Mouse (Mus musculus) lung, embryonic 16.5 days (tissue): ENCODE measurements around the gene Wdr25. TPM values are rescaled to one million over a fixed set of nuclear protein-coding genes. Genes with fewer than 3 reads are reported as not detected.

ENCODE experiments used
- ATAC-seq: fragments of 200-750 bp; cut with Nextera tagmentation; 2 replicates; pipeline ENCODE4 v1.8.0; 2017; ENCODE audit warnings: low read depth, mild to moderate bottlenecking, moderate library complexity
- H3K27ac ChIP-seq: fragments of 300-500 bp; sonication (generic); 2 replicates; pipeline ENCODE4 v1.5.1; 2014; ENCODE audit warnings: mild to moderate bottlenecking, control low read depth, low read length
- H3K27me3 ChIP-seq: fragments of 300-500 bp; sonication (generic); 2 replicates; pipeline ENCODE4 v1.6.1; 2014; ENCODE audit warnings: low read depth, low read length, mixed read lengths; ENCODE audit not compliant: control insufficient read depth, insufficient read depth
- H3K36me3 ChIP-seq: fragments of 300-500 bp; sonication (generic); 2 replicates; pipeline ENCODE4 v1.6.1; 2014; ENCODE audit warnings: low read length; ENCODE audit not compliant: control insufficient read depth, insufficient read depth
- H3K4me1 ChIP-seq: fragments of 300-500 bp; sonication (generic); replicated peaks from 2 replicates; pipeline ENCODE4 v1.6.1; 2014; ENCODE audit warnings: low read length, mixed read lengths; ENCODE audit not compliant: control insufficient read depth, insufficient read depth
- H3K4me2 ChIP-seq: fragments of 300-500 bp; sonication (generic); 2 replicates; pipeline ENCODE4 v1.6.1; 2014; ENCODE audit warnings: low read depth, low read length, control low read depth
- H3K4me3 ChIP-seq: fragments of 300-500 bp; sonication (generic); 2 replicates; pipeline ENCODE4 v1.5.1; 2014; ENCODE audit warnings: mild to moderate bottlenecking, low read length, control low read depth
- H3K9ac ChIP-seq: fragments of 300-500 bp; sonication (generic); 2 replicates; pipeline ENCODE4 v1.6.1; 2014; ENCODE audit warnings: low read length, control low read depth
- H3K9me3 ChIP-seq: fragments of 300-500 bp; sonication (generic); 2 replicates; pipeline ENCODE4 v1.6.1; 2016; ENCODE audit warnings: low read length; ENCODE audit not compliant: control insufficient read depth
- WGBS: fragments of 180-500 bp; shearing (Covaris S2); extraction: QIAGEN DNeasy Blood & Tissue Kit; methylation state at CpG from one replicate; pipeline ENCODE4 v1.1.7; 2014; 5-methylcytosine and 5-hydroxymethylcytosine counted together
- polyA plus RNA-seq: library from polyadenylated mRNA; unstranded; fragments of >200 nt; fragmentation: Nextera tagmentation; extraction: Ambion mirVana; gene quantifications from 2 replicates; pipeline ENCODE4 v1.2.1, GENCODE M21; 2015

Gene Wdr25
- polyA plus RNA-seq, 1 experiment from 2014 or later: 10.9 TPM

GRCm38 (mm10) chr12:108958483-108958882 is 65.1 kb downstream of the Wdr25 start:
- no peaks in the 10 kb centered on the region for H3K27me3 ChIP-seq
- no peak overlapping the region for H3K4me2 ChIP-seq
- H3K9me3 ChIP-seq: no peaks in the 10 kb centered on the region
- no peak for ATAC-seq
- H3K4me3 ChIP-seq: no peak overlapping the region
- peaks cover 7% of the 10 kb centered on the region; the same call in 1 of the 2 replicates for H3K4me1 ChIP-seq
- no peaks in the 10 kb centered on the region for H3K36me3 ChIP-seq
- no peak overlapping the region for H3K27ac ChIP-seq
- WGBS: 64% methylated on average over 7 of the region's 7 CpGs
- no peak overlapping the region for H3K9ac ChIP-seq

- no peak overlapping the region for H3K27ac ChIP-seq
- H3K36me3 ChIP-seq: no peaks in the 10 kb centered on the region
- WGBS: 7% methylated on average over 23 of the region's 23 CpGs
- H3K9ac ChIP-seq: 0 out of 2 replicates have a peak overlapping the region, but pooled peaks have one; percentile 3
- H3K27me3 ChIP-seq: no peaks in the 10 kb centered on the region; the same call in 1 of the 2 replicates
- peak overlapping the region; percentile 1; the same call in 1 of the 2 replicates for H3K4me3 ChIP-seq
- peak overlapping the region; percentile 41 for H3K4me2 ChIP-seq
- H3K4me1 ChIP-seq: peaks cover 7% of the 10 kb centered on the region; the same call in 1 of the 2 replicates
- H3K9me3 ChIP-seq: no peaks in the 10 kb centered on the region
- no peak for ATAC-seq
Observed at GRCm38 (mm10) chr12:108958991-108959638, 65.7 kb downstream of the Wdr25 start.

- no peaks in the 10 kb centered on the region; the same call in 1 of the 2 replicates for H3K27me3 ChIP-seq
- no peak for ATAC-seq
- WGBS: 34% methylated on average over 12 of the region's 12 CpGs
- H3K9me3 ChIP-seq: no peaks in the 10 kb centered on the region
- H3K9ac ChIP-seq: no peak overlapping the region
- H3K27ac ChIP-seq: no peak overlapping the region
- no peak overlapping the region; the same call in 1 of the 2 replicates for H3K4me3 ChIP-seq
- H3K4me1 ChIP-seq: peaks cover 7% of the 10 kb centered on the region; the same call in 1 of the 2 replicates
- no peaks in the 10 kb centered on the region for H3K36me3 ChIP-seq
- H3K4me2 ChIP-seq: peak overlapping the region; percentile 41
Observed at GRCm38 (mm10) chr12:108959639-108960219, 66.3 kb downstream of the Wdr25 start.

- WGBS: 41% methylated on average over 10 of the region's 10 CpGs
- H3K27me3 ChIP-seq: no peaks in the 10 kb centered on the region; the same call in 1 of the 2 replicates
- no peaks in the 10 kb centered on the region for H3K9me3 ChIP-seq
- no peak overlapping the region for H3K27ac ChIP-seq
- no peak overlapping the region for H3K9ac ChIP-seq
- H3K4me2 ChIP-seq: no peak overlapping the region
- peaks cover 7% of the 10 kb centered on the region; the same call in 1 of the 2 replicates for H3K4me1 ChIP-seq
- H3K4me3 ChIP-seq: no peak overlapping the region
- no peak for ATAC-seq
- no peaks in the 10 kb centered on the region for H3K36me3 ChIP-seq
Observed at GRCm38 (mm10) chr12:108960225-108960624, 66.8 kb downstream of the Wdr25 start.

- no peak overlapping the region for H3K4me3 ChIP-seq
- no peaks in the 10 kb centered on the region for H3K36me3 ChIP-seq
- ATAC-seq: no peak
- H3K27me3 ChIP-seq: no peaks in the 10 kb centered on the region; the same call in 1 of the 2 replicates
- no peak overlapping the region for H3K4me2 ChIP-seq
- H3K4me1 ChIP-seq: no peaks in the 10 kb centered on the region
- H3K27ac ChIP-seq: no peak overlapping the region
- no peak overlapping the region for H3K9ac ChIP-seq
- H3K9me3 ChIP-seq: no peaks in the 10 kb centered on the region
- WGBS: 53% methylated on average over 4 of the region's 4 CpGs
Observed at GRCm38 (mm10) chr12:108967631-108968030, 74.2 kb downstream of the Wdr25 start.

GRCm38 (mm10) chr12:108968031-108968430 is 74.6 kb downstream of the Wdr25 start:
- H3K4me2 ChIP-seq: no peak overlapping the region
- 80% methylated on average over 10 of the region's 10 CpGs for WGBS
- no peak overlapping the region for H3K4me3 ChIP-seq
- no peak overlapping the region for H3K27ac ChIP-seq
- H3K36me3 ChIP-seq: no peaks in the 10 kb centered on the region
- no peak overlapping the region for H3K9ac ChIP-seq
- H3K4me1 ChIP-seq: no peaks in the 10 kb centered on the region
- no peaks in the 10 kb centered on the region; the same call in 1 of the 2 replicates for H3K27me3 ChIP-seq
- no peak for ATAC-seq
- no peaks in the 10 kb centered on the region for H3K9me3 ChIP-seq

GRCm38 (mm10) chr12:108971446-108971845 is 78.0 kb downstream of the Wdr25 start:
- Histone ChIP-seq H3K27ac (no peak overlapping the region), H3K4me1 (no peaks in the 10 kb centered on the region), H3K9me3 (no peaks in the 10 kb centered on the region), H3K9ac (no peak overlapping the region), H3K4me2 (no peak overlapping the region), H3K36me3 (no peaks in the 10 kb centered on the region), H3K27me3 (no peaks in the 10 kb centered on the region), H3K4me3 (no peak overlapping the region)
- 74% methylated on average over 9 of the region's 9 CpGs for WGBS
- ATAC-seq: no peak

GRCm38 (mm10) chr12:108972234-108972633 is 78.8 kb downstream of the Wdr25 start:
- no peak for ATAC-seq
- Histone ChIP-seq H3K9me3 (no peaks in the 10 kb centered on the region), H3K4me2 (no peak overlapping the region), H3K27me3 (no peaks in the 10 kb centered on the region), H3K4me1 (no peaks in the 10 kb centered on the region), H3K4me3 (no peak overlapping the region), H3K27ac (no peak overlapping the region), H3K9ac (no peak overlapping the region), H3K36me3 (no peaks in the 10 kb centered on the region)
- WGBS: 54% methylated on average over 14 of the region's 14 CpGs

GRCm38 (mm10) chr12:108979977-108980376 is 86.5 kb downstream of the Wdr25 start:
- no peak overlapping the region for H3K4me2 ChIP-seq
- H3K4me1 ChIP-seq: no peaks in the 10 kb centered on the region
- ATAC-seq: 0 out of 2 replicates have a peak, but pooled peaks have one; percentile 16
- H3K4me3 ChIP-seq: no peak overlapping the region
- 45% methylated on average over 10 of the region's 10 CpGs for WGBS
- no peaks in the 10 kb centered on the region for H3K36me3 ChIP-seq
- no peak overlapping the region for H3K9ac ChIP-seq
- no peak overlapping the region for H3K27ac ChIP-seq
- H3K27me3 ChIP-seq: no peaks in the 10 kb centered on the region
- no peaks in the 10 kb centered on the region for H3K9me3 ChIP-seq
